Comparison of ENCODE assay signal across 8 mouse cellular contexts in genomic region chr7:43495343-43496021, GRCm38 (mm10). TPM values are rescaled to one million over a fixed set of nuclear protein-coding genes. Genes with fewer than 3 reads are reported as not detected.
A peak's percentile ranks its signal among the peaks of the same experiment; 100 is the strongest.
DNase-seq lines count a peak whose midpoint lies in the region; ATAC-seq and TF ChIP-seq lines count a peak whose summit lies in the region.
"Had no signal": no experiment of that assay in that cellular context is flagged by ENCODE, and none has a peak within 500 bp of the region (broad histone marks: within the 10 kb centered on the region; RNA-seq: fewer than 3 reads in every experiment).

No protein-coding gene starts in this region.

- H3K4me2 ChIP-seq in forebrain, postnatal 0 days (ENCODE audit: low read depth), result no peak overlapping the region
- H3K4me2 ChIP-seq in stomach, embryonic 15.5 days, result no peak overlapping the region

- H3K4me1 ChIP-seq in forebrain, postnatal 0 days (ENCODE audit: insufficient read depth), result no peaks in the 10 kb centered on the region
- no peaks in the 10 kb centered on the region for H3K4me1 ChIP-seq in stomach, embryonic 15.5 days

- H3K27me3 ChIP-seq in forebrain, postnatal 0 days (ENCODE audit: insufficient read depth, low read length), result no peaks in the 10 kb centered on the region
- H3K27me3 ChIP-seq in stomach, embryonic 15.5 days (replicated peaks), result peaks cover 7% of the 10 kb centered on the region; the same call in 1 of the 2 replicates

- TF ChIP-seq CTCF in forebrain, postnatal 0 days (IDR thresholded peaks at IDR 0.05; ENCODE audit: low read depth), result peak; percentile 81

- H3K36me3 ChIP-seq in forebrain, postnatal 0 days (ENCODE audit: insufficient read depth), result no peaks in the 10 kb centered on the region
- no peaks in the 10 kb centered on the region for H3K36me3 ChIP-seq in stomach, embryonic 15.5 days

- ATAC-seq in forebrain, postnatal 0 days, result peak; percentile 81
- peak; percentile 73; the same call in 1 of the 2 replicates for ATAC-seq in megakaryocyte-erythroid progenitor cell, adult 5-6 weeks (replicated peaks; ENCODE audit: low FRiP score, low TSS enrichment, poor library complexity, severe bottlenecking)
- ATAC-seq in stomach, embryonic 15.5 days (ENCODE audit: insufficient read depth, low FRiP score, low read depth), result peak; percentile 60; the same call in 1 of the 2 replicates

- no peak overlapping the region for H3K4me3 ChIP-seq in forebrain, postnatal 0 days (ENCODE audit: low read depth, low read length)
- no peak overlapping the region for H3K4me3 ChIP-seq in stomach, embryonic 15.5 days (replicated peaks)
- H3K4me3 ChIP-seq: megakaryocyte, embryonic 14.5 days had no signal

- no peaks in the 10 kb centered on the region for H3K9me3 ChIP-seq in forebrain, postnatal 0 days (ENCODE audit: low read length)
- no peaks in the 10 kb centered on the region for H3K9me3 ChIP-seq in stomach, embryonic 15.5 days

- DNase-seq in urinary bladder, postnatal 36 days (ENCODE audit: low spot score in 2 of 2), result peak; percentile 5 to 31
- DNase-seq in urinary bladder, postnatal 10 days (ENCODE audit: low spot score), result no peak
- peak; percentile 64 for DNase-seq in cerebellum, adult 11 months
- DNase-seq in forebrain, postnatal 0 days, result peak; percentile 69
- peak; percentile 56 for DNase-seq in kidney, postnatal 14 days

- H3K9ac ChIP-seq in forebrain, postnatal 0 days, result no peak overlapping the region
- H3K9ac ChIP-seq in stomach, embryonic 15.5 days, result no peak overlapping the region

- 10% methylated on average over 21 of the region's 21 CpGs for WGBS in forebrain, postnatal 0 days
- WGBS in stomach, embryonic 15.5 days, result 19% methylated on average over 21 of the region's 21 CpGs

- H3K27ac ChIP-seq in forebrain, postnatal 0 days (ENCODE audit: low read depth, low read length), result no peak overlapping the region
- no peak overlapping the region for H3K27ac ChIP-seq in stomach, embryonic 15.5 days

RNA-seq across cellular contexts. Expression of gene Iglon5, which starts 5.6 kb away (rescaled TPM):
- 24.9 and 26.1 TPM in 2 replicates for total RNA-seq in forebrain, postnatal 0 days (2014; rRNA removed)
- polyA plus RNA-seq in forebrain, postnatal 0 days (2015; fragmentation: Nextera tagmentation; extraction: Ambion mirVana), result 3.0 and 4.4 TPM in 2 replicates
- not detected in 2 replicates for total RNA-seq in megakaryocyte-erythroid progenitor cell, adult 5-6 weeks (2014; fragmentation: Nextera tagmentation)
- not detected in 2 replicates for total RNA-seq in megakaryocyte-erythroid progenitor cell, adult 5-6 weeks (2017)
- polyA plus RNA-seq in stomach, embryonic 15.5 days (2015; fragmentation: Nextera tagmentation; extraction: Ambion mirVana), result 0.49 and 0.55 TPM in 2 replicates

RNA-seq across cellular contexts. Expression of gene 4931406B18Rik, which starts 10.3 kb away (rescaled TPM):
- total RNA-seq in forebrain, postnatal 0 days (2014; rRNA removed), result not detected in 2 replicates
- not detected in 2 replicates for polyA plus RNA-seq in forebrain, postnatal 0 days (2015; fragmentation: Nextera tagmentation; extraction: Ambion mirVana)
- total RNA-seq in megakaryocyte-erythroid progenitor cell, adult 5-6 weeks (2014; fragmentation: Nextera tagmentation), result not detected in 2 replicates
- not detected in 2 replicates for total RNA-seq in megakaryocyte-erythroid progenitor cell, adult 5-6 weeks (2017)
- not detected in 2 replicates for polyA plus RNA-seq in stomach, embryonic 15.5 days (2015; fragmentation: Nextera tagmentation; extraction: Ambion mirVana)

RNA-seq across cellular contexts. Expression of gene Vsig10l, which starts 32.5 kb away (rescaled TPM):
- 4.2 and 16.9 TPM in 2 replicates for total RNA-seq in forebrain, postnatal 0 days (2014; rRNA removed)
- polyA plus RNA-seq in forebrain, postnatal 0 days (2015; fragmentation: Nextera tagmentation; extraction: Ambion mirVana), result 8.1 and 13.8 TPM in 2 replicates
- 2.3 and 2.9 TPM in 2 replicates for total RNA-seq in megakaryocyte-erythroid progenitor cell, adult 5-6 weeks (2014; fragmentation: Nextera tagmentation)
- total RNA-seq in megakaryocyte-erythroid progenitor cell, adult 5-6 weeks (2017), result 3.0 and 8.9 TPM in 2 replicates
- 6.0 and 7.7 TPM in 2 replicates for polyA plus RNA-seq in stomach, embryonic 15.5 days (2015; fragmentation: Nextera tagmentation; extraction: Ambion mirVana)

RNA-seq across cellular contexts. Expression of gene Cd33, which starts 48.7 kb away (rescaled TPM):
- 0.77 and 1.0 TPM in 2 replicates for total RNA-seq in forebrain, postnatal 0 days (2014; rRNA removed)
- 1.2 and 1.7 TPM in 2 replicates for polyA plus RNA-seq in forebrain, postnatal 0 days (2015; fragmentation: Nextera tagmentation; extraction: Ambion mirVana)
- total RNA-seq in megakaryocyte-erythroid progenitor cell, adult 5-6 weeks (2014; fragmentation: Nextera tagmentation), result 1.9 and 3.5 TPM in 2 replicates
- total RNA-seq in megakaryocyte-erythroid progenitor cell, adult 5-6 weeks (2017), result 0.19 and 0.42 TPM in 2 replicates
- polyA plus RNA-seq in stomach, embryonic 15.5 days (2015; fragmentation: Nextera tagmentation; extraction: Ambion mirVana), result 2.1 and 2.3 TPM in 2 replicates

RNA-seq across cellular contexts. Expression of gene Gm45233, which starts 51.6 kb away (rescaled TPM):
- total RNA-seq in forebrain, postnatal 0 days (2014; rRNA removed), result 0.31 and 3.7 TPM in 2 replicates
- polyA plus RNA-seq in forebrain, postnatal 0 days (2015; fragmentation: Nextera tagmentation; extraction: Ambion mirVana), result 0.30 TPM in 1 of 2 replicates, not detected in the other
- total RNA-seq in megakaryocyte-erythroid progenitor cell, adult 5-6 weeks (2014; fragmentation: Nextera tagmentation), result not detected in 2 replicates
- total RNA-seq in megakaryocyte-erythroid progenitor cell, adult 5-6 weeks (2017), result 4.2 TPM in 1 of 2 replicates, not detected in the other
- polyA plus RNA-seq in stomach, embryonic 15.5 days (2015; fragmentation: Nextera tagmentation; extraction: Ambion mirVana), result 0.96 and 1.1 TPM in 2 replicates

Comparison
In these comparisons a context has a peak if more than half of its experiments do, and no peak if none do; other contexts are left out.
1. RNA of gene Iglon5, which starts 5.6 kb away (total RNA-seq): 24.9 to 26.1 TPM in forebrain, postnatal 0 days; not detected in megakaryocyte-erythroid progenitor cell, adult 5-6 weeks; every median in the first group is over 10 times any median in the second.
2. Peak in every context shown above with its lines, with median percentiles within 50 percentile points of each other: ATAC-seq.